9 mouse cellular contexts compared by ENCODE assay signal in genomic region chr8:46941295-46941694, GRCm38 (mm10). TPM values are rescaled to one million over a fixed set of nuclear protein-coding genes. Genes with fewer than 3 reads are reported as not detected.
DNase-seq lines count a peak whose midpoint lies in the region; ATAC-seq lines count a peak whose summit lies in the region.
"Had no signal": no experiment of that assay in that cellular context is flagged by ENCODE, and none has a peak within 500 bp of the region (broad histone marks: within the 10 kb centered on the region; RNA-seq: fewer than 3 reads in every experiment).

No protein-coding gene starts in this region.

- no peaks in the 10 kb centered on the region for H3K36me3 ChIP-seq in lung, embryonic 16.5 days (ENCODE audit: control insufficient read depth, insufficient read depth, low read length)

- peak overlapping the region; percentile 50; the same call in 1 of the 2 replicates for H3K27ac ChIP-seq in lung, embryonic 16.5 days (ENCODE audit: low read length)

- peak; percentile 10 for DNase-seq in thymus, postnatal 0 days (ENCODE audit: low spot score)
- no peak for DNase-seq in thymus, postnatal 4 days
- peak; percentile 64 for DNase-seq in c-Kit-positive CD71-negative TER-119-negative erythroid progenitor cells, embryonic 14.5 days (ENCODE audit: low read depth)
- DNase-seq in heart, postnatal 36 days = peak; percentile 61 to 63
- no peak for DNase-seq in left cerebral cortex, adult 11 months (ENCODE audit: low spot score)
- DNase-seq in right cerebral cortex, postnatal 25 days = no peak
- no peak for DNase-seq in right cerebral cortex, postnatal 36 days (ENCODE audit: low spot score in 2 of 2)

- H3K27me3 ChIP-seq in lung, embryonic 16.5 days (ENCODE audit: control insufficient read depth, insufficient read depth, low read depth, low read length) = no peaks in the 10 kb centered on the region

- H3K4me2 ChIP-seq in lung, embryonic 16.5 days (ENCODE audit: low read depth, low read length) = peak overlapping the region; percentile 18

- H3K9me3 ChIP-seq in lung, embryonic 16.5 days (ENCODE audit: control insufficient read depth, low read length) = peaks cover 5% of the 10 kb centered on the region; the same call in 1 of the 2 replicates

- 49% methylated on average over 11 of the region's 11 CpGs for WGBS in lung, embryonic 16.5 days

- no peak overlapping the region for H3K9ac ChIP-seq in lung, embryonic 16.5 days (ENCODE audit: low read length)

- no peaks in the 10 kb centered on the region for H3K4me1 ChIP-seq in lung, embryonic 16.5 days (replicated peaks; ENCODE audit: control insufficient read depth, insufficient read depth, low read length)

- no peak overlapping the region for H3K4me3 ChIP-seq in lung, embryonic 16.5 days (ENCODE audit: low read length)
- H3K4me3 ChIP-seq: erythroblast, embryonic 14.5 days had no signal

- intact Hi-C loops in heart, postnatal 36 days (cut with DNase I) = loop anchor here (10.0 kb wide), 2 partner anchors 386 to 626 kb away; partner anchors contain the start of gene Cenpu

- peak; percentile 84 for ATAC-seq in lung, embryonic 16.5 days (ENCODE audit: low read depth)

RNA-seq across cellular contexts. Expression of gene Enpp6, which starts 45.4 kb away (rescaled TPM):
- polyA plus RNA-seq in thymus, postnatal 0 days (2015; fragmentation: Nextera tagmentation; extraction: Ambion mirVana) = 0.03 and 0.14 TPM in 2 replicates
- 1 to 10 TPM; 4.2 to 4.3 TPM for total RNA-seq in heart, postnatal 36 days (2021)
- 0.89 and 1.1 TPM in 2 replicates for polyA plus RNA-seq in lung, embryonic 16.5 days (2015; fragmentation: Nextera tagmentation; extraction: Ambion mirVana)
- polyA plus RNA-seq: erythroblast, embryonic 14.5 days had no signal

Comparison
In these comparisons a context has a peak if more than half of its experiments do, and no peak if none do; other contexts are left out.
1. DNase-seq: peak in thymus, postnatal 0 days (single experiment), c-Kit-positive CD71-negative TER-119-negative erythroid progenitor cells, embryonic 14.5 days (single experiment) and heart, postnatal 36 days (2 of 2); none in thymus, postnatal 4 days (single experiment), left cerebral cortex, adult 11 months (single experiment), right cerebral cortex, postnatal 25 days (single experiment) and right cerebral cortex, postnatal 36 days (0 of 2).